Mouse (Mus musculus): ENCODE measurements around the gene Hoxb3. TPM values are rescaled to one million over a fixed set of nuclear protein-coding genes. Genes with fewer than 3 reads are reported as not detected.
A peak's percentile ranks its signal among the peaks of the same experiment; 100 is the strongest.

Gene Hoxb3
- polyA plus RNA-seq, 1 experiment from 2014 or later = 0.76 TPM

GRCm38 (mm10) chr11:96351831-96352230 is 28.7 kb downstream of the Hoxb3 start:
- Histone ChIP-seq H3K9me3 (replicated peaks) (no peaks in the 10 kb centered on the region), H3K4me1 (peaks cover 77% of the 10 kb centered on the region), H3K36me3 (no peaks in the 10 kb centered on the region), H3K4me3 (peak overlapping the region; percentile 63), H3K27me3 (ENCODE audit: low read depth, poor library complexity, severe bottlenecking) (peaks cover 77% of the 10 kb centered on the region), H3K27ac (peak overlapping the region; percentile 94)
- under 1% methylated on average over 22 of the region's 22 CpGs for WGBS
- peak; percentile 78 for DNase-seq (ENCODE audit: low spot score)

GRCm38 (mm10) chr11:96352691-96353521 is 29.8 kb downstream of the Hoxb3 start:
- under 1% methylated on average over 75 of the region's 75 CpGs for WGBS
- Histone ChIP-seq H3K4me1 (peaks cover 74% of the 10 kb centered on the region), H3K27ac (peak overlapping the region; percentile 94), H3K9me3 (replicated peaks) (no peaks in the 10 kb centered on the region), H3K27me3 (ENCODE audit: low read depth, poor library complexity, severe bottlenecking) (peaks cover 80% of the 10 kb centered on the region), H3K36me3 (no peaks in the 10 kb centered on the region), H3K4me3 (peak overlapping the region; percentile 63)
- peak; percentile 80 for DNase-seq (ENCODE audit: low spot score)

DNA sequence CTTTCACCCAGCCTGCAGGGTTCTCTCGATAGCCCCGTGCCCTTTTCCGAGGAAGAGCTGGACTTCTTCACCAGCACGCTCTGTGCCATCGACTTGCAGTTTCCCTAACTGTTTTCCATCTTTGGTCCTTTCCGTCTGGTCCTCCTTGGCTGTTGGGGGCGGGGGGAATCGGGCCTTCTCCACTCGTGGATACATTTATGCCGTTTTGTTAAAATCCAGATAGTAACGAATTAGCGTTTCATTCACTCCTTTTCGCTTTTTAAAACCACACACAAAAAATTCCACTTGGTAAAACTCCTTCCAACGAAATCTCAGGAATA is 30.4 kb downstream of the Hoxb3 start:
- H3K4me1 ChIP-seq = peaks cover 68% of the 10 kb centered on the region
- H3K27ac ChIP-seq = peak overlapping the region; percentile 94
- peak overlapping the region; percentile 63 for H3K4me3 ChIP-seq
- WGBS = under 1% methylated on average over 14 of the region's 14 CpGs
- peaks cover 77% of the 10 kb centered on the region for H3K27me3 ChIP-seq (ENCODE audit: low read depth, poor library complexity, severe bottlenecking)
- no peak for DNase-seq (ENCODE audit: low spot score)
- no peaks in the 10 kb centered on the region for H3K9me3 ChIP-seq (replicated peaks)
- H3K36me3 ChIP-seq = no peaks in the 10 kb centered on the region

DNA sequence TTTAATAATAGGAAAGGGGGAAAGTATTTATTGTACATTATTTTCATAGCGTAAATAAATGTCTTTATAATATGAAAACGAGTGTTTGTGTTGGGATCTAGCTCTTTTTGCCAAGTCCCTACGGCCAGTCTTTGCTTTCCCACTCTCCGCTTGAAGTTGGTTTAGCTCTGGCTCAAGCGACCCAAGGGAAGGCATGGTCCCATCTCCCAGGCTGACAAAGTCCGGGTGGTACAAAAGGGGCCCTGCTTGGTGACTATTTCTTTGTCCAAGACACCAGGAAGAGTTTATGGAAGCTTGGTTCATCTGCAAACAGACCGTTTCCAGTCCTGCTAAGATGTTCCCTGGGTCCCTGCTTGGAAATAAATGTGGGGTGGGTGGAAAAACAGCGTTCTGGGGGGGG is 30.8 kb downstream of the Hoxb3 start:
- Histone ChIP-seq H3K36me3 (no peaks in the 10 kb centered on the region), H3K9me3 (replicated peaks) (no peaks in the 10 kb centered on the region), H3K27me3 (ENCODE audit: low read depth, poor library complexity, severe bottlenecking) (peaks cover 73% of the 10 kb centered on the region), H3K27ac (peak overlapping the region; percentile 94), H3K4me3 (peak overlapping the region; percentile 63), H3K4me1 (peaks cover 64% of the 10 kb centered on the region)
- no peak for DNase-seq (ENCODE audit: low spot score)
- WGBS = 2% methylated on average over 8 of the region's 8 CpGs

- peak overlapping the region; percentile 94 for H3K27ac ChIP-seq
- peak; percentile 88 for DNase-seq (ENCODE audit: low spot score)
- H3K4me3 ChIP-seq = peak overlapping the region; percentile 63
- H3K4me1 ChIP-seq = peaks cover 59% of the 10 kb centered on the region
- WGBS = under 1% methylated on average over 25 of the region's 25 CpGs
- H3K36me3 ChIP-seq = no peaks in the 10 kb centered on the region
- peaks cover 68% of the 10 kb centered on the region for H3K27me3 ChIP-seq (ENCODE audit: low read depth, poor library complexity, severe bottlenecking)
- no peaks in the 10 kb centered on the region for H3K9me3 ChIP-seq (replicated peaks)
Measured at GRCm38 (mm10) chr11:96354376-96354775, 31.2 kb downstream of the Hoxb3 start.

DNA sequence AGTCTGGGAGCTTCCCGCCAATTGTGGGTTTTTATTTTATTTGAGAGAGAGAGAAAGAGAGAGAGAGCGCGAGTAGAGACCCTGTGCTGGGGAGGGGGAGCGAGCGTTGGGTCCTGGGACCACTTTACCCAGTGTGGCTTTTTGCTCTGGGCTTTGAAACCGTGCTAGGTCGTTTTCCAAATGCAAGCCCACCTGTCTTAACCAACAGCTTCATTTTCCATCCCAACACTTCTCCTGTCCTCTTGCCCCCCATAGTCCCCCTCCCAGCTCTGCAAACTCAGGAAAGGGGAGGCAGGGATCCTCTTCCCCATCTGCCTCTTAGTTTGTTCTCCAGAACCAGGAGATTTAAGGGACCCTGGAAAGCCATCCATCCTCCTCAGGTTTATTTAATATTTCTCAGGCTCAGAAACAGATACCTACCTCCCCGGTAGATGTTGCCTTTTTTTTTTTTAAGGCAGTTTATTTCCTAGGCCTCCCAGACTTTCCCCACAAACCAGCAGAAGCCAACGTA is 31.7 kb downstream of the Hoxb3 start:
- WGBS = 3% methylated on average over 9 of the region's 9 CpGs
- H3K27me3 ChIP-seq (ENCODE audit: low read depth, poor library complexity, severe bottlenecking) = peaks cover 63% of the 10 kb centered on the region
- no peaks in the 10 kb centered on the region for H3K9me3 ChIP-seq (replicated peaks)
- H3K4me3 ChIP-seq = peak overlapping the region; percentile 63
- H3K36me3 ChIP-seq = no peaks in the 10 kb centered on the region
- H3K4me1 ChIP-seq = peaks cover 55% of the 10 kb centered on the region
- H3K27ac ChIP-seq = peak overlapping the region; percentile 94
- DNase-seq (ENCODE audit: low spot score) = no peak

DNA sequence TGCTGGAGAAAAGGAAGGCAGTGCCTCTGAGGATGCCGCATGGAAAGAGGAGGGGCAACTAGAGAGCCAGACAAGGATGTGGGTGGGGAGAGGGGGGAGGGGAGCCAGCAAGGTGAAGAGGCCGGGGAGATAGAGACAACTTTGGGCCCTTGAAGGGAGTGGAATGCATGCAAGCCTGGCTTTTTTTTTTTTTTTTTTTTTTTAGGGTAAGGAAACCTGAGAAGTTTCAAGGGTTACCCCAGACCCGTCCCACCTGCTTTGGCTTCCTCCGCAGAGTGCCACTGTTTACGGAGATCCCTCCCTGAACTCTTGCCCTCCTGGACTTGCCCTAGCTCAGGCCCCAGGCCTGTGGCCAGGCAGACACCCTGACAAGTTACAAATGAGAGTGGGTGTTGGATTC is 40.7 kb downstream of the Hoxb3 start:
- Histone ChIP-seq H3K9me3 (replicated peaks) (no peaks in the 10 kb centered on the region), H3K4me3 (no peak overlapping the region), H3K36me3 (no peaks in the 10 kb centered on the region), H3K27ac (no peak overlapping the region), H3K4me1 (peaks cover 38% of the 10 kb centered on the region), H3K27me3 (ENCODE audit: low read depth, poor library complexity, severe bottlenecking) (peaks cover 76% of the 10 kb centered on the region)
- WGBS = 2% methylated on average over 5 of the region's 5 CpGs
- no peak for DNase-seq (ENCODE audit: low spot score)

DNA sequence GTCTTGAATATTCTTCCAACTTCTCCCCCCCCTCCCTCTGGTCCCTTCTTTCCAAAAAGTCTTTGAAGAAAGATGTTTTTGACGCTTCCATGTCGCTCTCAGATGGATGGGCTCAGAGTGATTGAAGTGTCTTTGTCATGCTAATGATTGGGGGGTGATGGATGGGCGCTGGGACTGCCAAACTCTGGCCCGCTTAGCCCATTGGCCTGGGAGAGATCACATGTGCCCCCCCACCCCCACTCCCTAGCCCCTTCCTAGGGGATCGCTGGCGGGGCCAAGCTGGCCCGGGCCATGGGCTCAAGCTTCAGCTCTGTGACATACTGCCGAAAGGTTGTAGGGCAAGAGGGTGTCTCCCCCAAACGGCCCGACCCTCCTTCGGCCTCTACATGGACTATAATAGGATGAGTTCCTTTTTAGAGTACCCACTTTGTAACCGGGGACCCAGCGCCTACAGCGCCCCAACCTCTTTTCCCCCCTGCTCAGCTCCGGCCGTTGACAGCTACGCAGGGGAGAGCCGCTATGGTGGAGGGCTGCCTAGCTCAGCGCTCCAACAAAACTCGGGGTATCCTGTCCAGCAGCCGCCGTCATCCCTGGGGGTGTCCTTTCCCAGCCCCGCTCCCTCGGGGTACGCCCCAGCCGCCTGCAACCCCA is 42.4 kb downstream of the Hoxb3 start, which contains the start of gene Hoxb1:
Gene Hoxb1, plus strand, starts transcription at position 312 of the 651 bp plus-strand sequence.
- H3K27me3 ChIP-seq (ENCODE audit: low read depth, poor library complexity, severe bottlenecking) = peaks cover 94% of the 10 kb centered on the region
- H3K4me3 ChIP-seq = peak within 1 kb of the TSS; percentile 38
- H3K9me3 ChIP-seq (replicated peaks) = no peaks in the 10 kb centered on the region
- no peaks in the 10 kb centered on the region for H3K36me3 ChIP-seq
- peaks cover 42% of the 10 kb centered on the region for H3K4me1 ChIP-seq
- 1% methylated on average over 26 of the region's 26 CpGs for WGBS
- peak; percentile 54 for DNase-seq (ENCODE audit: low spot score)
- no peak within 1 kb of the TSS; the same call in 1 of the 2 replicates for H3K27ac ChIP-seq

DNA sequence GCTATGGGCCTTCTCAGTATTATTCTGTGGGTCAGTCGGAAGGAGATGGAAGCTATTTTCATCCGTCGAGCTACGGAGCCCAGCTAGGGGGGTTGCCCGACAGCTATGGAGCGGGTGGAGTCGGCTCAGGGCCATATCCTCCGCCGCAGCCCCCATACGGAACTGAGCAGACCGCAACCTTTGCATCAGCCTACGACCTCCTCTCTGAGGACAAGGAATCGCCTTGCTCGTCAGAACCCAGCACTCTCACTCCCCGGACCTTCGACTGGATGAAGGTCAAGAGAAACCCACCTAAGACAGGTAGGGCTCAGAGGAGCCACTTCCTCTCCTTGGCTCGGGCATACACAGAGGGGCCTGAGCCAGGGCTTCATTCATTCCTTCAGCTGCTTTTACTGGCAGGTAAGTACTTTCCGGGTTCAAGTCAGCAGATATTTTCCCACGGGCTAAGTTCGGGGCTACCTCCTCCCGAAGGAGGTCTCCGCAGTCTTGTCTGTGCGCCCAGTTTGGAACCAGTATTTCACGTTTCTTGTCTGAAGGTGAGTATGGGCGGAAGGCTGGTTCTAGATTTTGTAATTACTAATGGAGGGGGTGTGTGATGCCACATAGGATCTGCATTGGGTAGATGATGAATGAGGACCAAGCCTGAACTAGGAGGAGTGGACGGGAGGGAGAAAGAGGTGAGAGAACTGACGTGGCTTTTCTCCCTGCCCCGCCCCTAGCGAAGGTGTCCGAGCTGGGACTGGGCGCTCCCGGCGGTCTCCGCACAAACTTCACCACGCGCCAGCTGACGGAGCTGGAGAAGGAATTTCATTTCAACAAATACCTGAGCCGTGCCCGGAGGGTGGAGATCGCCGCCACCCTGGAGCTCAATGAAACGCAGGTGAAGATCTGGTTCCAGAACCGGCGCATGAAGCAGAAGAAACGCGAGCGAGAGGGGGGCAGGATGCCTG is 43.2 kb downstream of the Hoxb3 start:
- WGBS = under 1% methylated on average over 47 of the region's 47 CpGs
- no peaks in the 10 kb centered on the region for H3K9me3 ChIP-seq (replicated peaks)
- no peak overlapping the region; the same call in 1 of the 2 replicates for H3K27ac ChIP-seq
- peaks cover 50% of the 10 kb centered on the region for H3K4me1 ChIP-seq
- DNase-seq (ENCODE audit: low spot score) = peak; percentile 57
- peaks cover 100% of the 10 kb centered on the region for H3K27me3 ChIP-seq (ENCODE audit: low read depth, poor library complexity, severe bottlenecking)
- H3K4me3 ChIP-seq = peak overlapping the region; percentile 38
- H3K36me3 ChIP-seq = no peaks in the 10 kb centered on the region

DNA sequence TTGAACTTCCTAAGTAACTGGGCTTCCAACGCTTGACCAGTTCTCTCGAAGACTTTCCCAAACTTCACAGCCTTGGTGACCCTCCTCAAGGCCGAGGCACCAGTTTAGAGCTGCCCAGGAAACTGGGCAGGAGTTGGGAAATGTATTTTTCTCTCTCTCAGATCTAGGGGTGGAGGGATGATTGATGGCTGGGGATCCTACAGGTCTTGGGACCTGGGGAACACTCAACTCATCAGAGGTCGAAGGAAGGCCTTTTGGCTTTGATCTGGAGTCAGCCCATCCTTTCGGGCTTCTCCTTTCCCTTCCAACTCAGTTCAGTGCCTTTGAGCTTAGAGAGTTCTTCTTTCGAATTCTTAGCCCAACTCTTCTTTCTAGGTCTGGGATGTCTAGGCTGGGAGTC is 44.0 kb downstream of the Hoxb3 start:
- 7% methylated on average over 6 of the region's 6 CpGs for WGBS
- Histone ChIP-seq H3K36me3 (no peaks in the 10 kb centered on the region), H3K9me3 (replicated peaks) (no peaks in the 10 kb centered on the region), H3K27ac (no peak overlapping the region), H3K27me3 (ENCODE audit: low read depth, poor library complexity, severe bottlenecking) (peaks cover 100% of the 10 kb centered on the region), H3K4me3 (peak overlapping the region; percentile 38), H3K4me1 (peaks cover 56% of the 10 kb centered on the region)
- no peak for DNase-seq (ENCODE audit: low spot score)

DNA sequence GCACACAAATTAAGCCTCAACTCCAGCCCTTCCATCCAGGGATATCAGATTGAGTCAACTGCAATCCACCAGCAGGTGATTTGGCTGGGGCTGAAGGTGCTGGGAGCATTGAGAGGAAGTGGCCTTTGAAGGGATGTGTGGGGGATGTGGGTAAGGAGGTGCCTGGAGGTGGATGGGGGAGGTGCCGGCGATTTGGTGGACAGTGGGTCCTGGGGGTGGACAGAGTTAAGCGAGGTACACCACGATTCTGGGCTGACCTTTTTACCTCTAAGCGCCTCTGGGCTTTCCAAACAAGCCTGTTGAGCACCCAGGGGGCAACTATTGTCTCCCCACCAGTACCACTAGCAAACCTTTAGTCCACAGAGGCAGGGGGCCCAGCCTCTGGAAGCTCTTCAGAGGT is 45.6 kb downstream of the Hoxb3 start:
- Histone ChIP-seq H3K4me3 (no peak overlapping the region), H3K36me3 (no peaks in the 10 kb centered on the region), H3K27ac (no peak overlapping the region), H3K4me1 (peaks cover 57% of the 10 kb centered on the region), H3K9me3 (replicated peaks) (no peaks in the 10 kb centered on the region), H3K27me3 (ENCODE audit: low read depth, poor library complexity, severe bottlenecking) (peaks cover 99% of the 10 kb centered on the region)
- no peak for DNase-seq (ENCODE audit: low spot score)
- WGBS = 8% methylated on average over 5 of the region's 5 CpGs

GRCm38 (mm10) chr11:96369140-96369539 is 46.0 kb downstream of the Hoxb3 start:
- no peak for DNase-seq (ENCODE audit: low spot score)
- 12% methylated on average over 7 of the region's 7 CpGs for WGBS
- H3K27me3 ChIP-seq (ENCODE audit: low read depth, poor library complexity, severe bottlenecking) = peaks cover 99% of the 10 kb centered on the region
- H3K27ac ChIP-seq = no peak overlapping the region
- no peaks in the 10 kb centered on the region for H3K9me3 ChIP-seq (replicated peaks)
- no peak overlapping the region for H3K4me3 ChIP-seq
- no peaks in the 10 kb centered on the region for H3K36me3 ChIP-seq
- peaks cover 53% of the 10 kb centered on the region for H3K4me1 ChIP-seq
